Mouse (Mus musculus) stomach, postnatal 0 days (tissue): ENCODE results near the gene Trpm5.

Experiments
- CTCF ChIP-seq: IDR thresholded peaks from 2 replicates; pipeline ENCODE4 v1.5.1; 2016; ENCODE audit warnings: antibody characterized with exemption, low read depth, mild to moderate bottlenecking, moderate library complexity
- EP300 ChIP-seq: optimal IDR thresholded peaks from 2 replicates; pipeline ENCODE3; 2016; ENCODE audit warnings: antibody characterized with exemption

GRCm38 (mm10) chr7:143042897-143043300, 51.5 kb downstream of the Trpm5 start:
- TF ChIP-seq CTCF, result no peak
- no peak for TF ChIP-seq EP300
